Mouse (Mus musculus) thymus, adult 2 months (tissue): Measurements from ENCODE around the gene Rpf1.

Experiments used
- CTCF ChIP-seq: fragments of 200-500 bp; IDR thresholded peaks from 2 replicates; pipeline ENCODE4 v1.5.1; 2012; ENCODE audit warnings: mild to moderate bottlenecking, control low read depth, low read length, moderate library complexity, borderline replicate concordance; ENCODE audit not compliant: control insufficient read depth, poor library complexity, insufficient read depth; ENCODE audit errors: extremely low read depth
- POLR2A ChIP-seq: fragments of 200-500 bp; IDR thresholded peaks from 2 replicates; pipeline ENCODE4 v1.6.1; 2012; ENCODE audit warnings: mild to moderate bottlenecking, low read length, control low read depth, moderate library complexity; ENCODE audit not compliant: control insufficient read depth, poor library complexity, insufficient read depth; ENCODE audit errors: extremely low read depth

DNA sequence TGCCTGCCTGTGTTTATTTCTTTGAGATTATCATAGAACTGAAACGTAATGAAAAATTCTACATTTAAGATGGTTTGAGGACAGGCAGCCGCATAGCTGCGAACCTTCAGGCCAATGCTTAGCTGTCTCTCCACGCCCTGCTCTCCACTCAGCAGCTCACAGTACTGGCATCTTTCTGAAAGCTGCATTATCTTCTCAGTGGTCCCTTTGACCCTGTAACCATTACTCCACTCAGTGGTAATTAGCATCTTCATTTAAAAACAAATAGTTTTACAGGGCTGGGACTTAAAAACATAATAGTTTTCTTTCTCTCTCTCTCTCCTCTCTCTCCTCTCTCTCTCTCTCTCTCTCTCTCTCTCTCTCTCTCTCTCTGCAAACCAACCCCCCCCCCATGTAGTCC, 48.6 kb downstream of the Rpf1 start:
- TF ChIP-seq CTCF (no peak), POLR2A (no peak)
